Mouse (Mus musculus) heart, embryonic 12.5 days (tissue): ENCODE data around the gene Rab12. TPM values are rescaled to one million over a fixed set of nuclear protein-coding genes. Genes with fewer than 3 reads are reported as not detected.

Experiments used
- ATAC-seq: fragments of 200-750 bp; cut with Nextera tagmentation; 2 replicates; pipeline ENCODE4 v1.8.0; 2017; ENCODE audit warnings: moderate TSS enrichment, moderate library complexity; ENCODE audit not compliant: insufficient number of reproducible peaks, low FRiP score
- H3K27ac ChIP-seq: fragments of 300-500 bp; sonication (generic); 2 replicates; pipeline ENCODE4 v1.5.1; 2016; ENCODE audit warnings: mild to moderate bottlenecking, moderate library complexity; ENCODE audit not compliant: poor library complexity, severe bottlenecking
- H3K27me3 ChIP-seq: fragments of 300-500 bp; sonication (generic); replicated peaks from 2 replicates; pipeline ENCODE4 v1.6.1; 2016; ENCODE audit warnings: mild to moderate bottlenecking, moderate library complexity
- H3K36me3 ChIP-seq: fragments of 300-500 bp; sonication (generic); 2 replicates; pipeline ENCODE4 v1.6.1; 2016; ENCODE audit warnings: mild to moderate bottlenecking, moderate library complexity
- H3K4me1 ChIP-seq: fragments of 300-500 bp; sonication (generic); replicated peaks from 2 replicates; pipeline ENCODE4 v1.6.1; 2016; ENCODE audit warnings: mild to moderate bottlenecking
- H3K4me2 ChIP-seq: fragments of 300-500 bp; sonication (generic); 2 replicates; pipeline ENCODE4 v1.6.1; 2016; ENCODE audit warnings: mild to moderate bottlenecking, moderate library complexity
- H3K4me3 ChIP-seq: fragments of 300-500 bp; sonication (generic); 2 replicates; pipeline ENCODE4 v1.5.1; 2016; ENCODE audit warnings: mild to moderate bottlenecking
- H3K9ac ChIP-seq: fragments of 300-500 bp; sonication (generic); 2 replicates; pipeline ENCODE4 v1.6.1; 2016; ENCODE audit warnings: mild to moderate bottlenecking, moderate library complexity
- H3K9me3 ChIP-seq: fragments of 300-500 bp; sonication (generic); replicated peaks from 2 replicates; pipeline ENCODE4 v1.6.1; 2016; ENCODE audit warnings: mild to moderate bottlenecking, moderate library complexity
- WGBS: fragments of 180-500 bp; shearing (Covaris S2); methylation state at CpG from one replicate; pipeline ENCODE4 v1.1.7; 2016; 5-methylcytosine and 5-hydroxymethylcytosine counted together
- polyA plus RNA-seq: library from polyadenylated mRNA; unstranded; fragments of >200 nt; fragmentation: Nextera tagmentation; extraction: Ambion mirVana; gene quantifications from 2 replicates; pipeline ENCODE4 v1.2.1, GENCODE M21; 2016

Gene Rab12
- polyA plus RNA-seq, 1 experiment from 2014 or later: 60.5 TPM

DNA sequence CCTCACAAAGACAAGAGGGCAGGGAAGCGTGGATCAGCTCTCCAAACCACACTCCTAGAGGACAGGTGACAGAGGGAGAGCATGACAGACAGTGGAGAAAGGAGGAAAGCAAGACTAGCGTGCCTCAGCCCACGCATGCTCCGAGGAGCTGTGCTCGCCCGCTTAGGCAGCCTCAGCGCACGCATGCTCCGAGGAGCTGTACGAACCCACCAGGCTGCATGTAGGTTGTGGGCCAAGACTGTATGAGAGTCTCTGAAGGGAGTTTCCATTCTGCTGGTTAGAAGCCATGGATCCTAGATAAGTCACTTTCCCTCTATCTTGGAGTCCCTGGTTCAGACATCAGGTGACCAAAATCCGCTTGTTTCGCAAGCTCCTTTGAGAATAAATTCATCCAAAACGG is 40.2 kb downstream of the Rab12 start:
- Histone ChIP-seq H3K9me3 (peaks cover 9% of the 10 kb centered on the region; the same call in 1 of the 2 replicates), H3K4me1 (peaks cover 15% of the 10 kb centered on the region), H3K9ac (0 out of 2 replicates have a peak overlapping the region, but pooled peaks have one; percentile 47), H3K4me2 (peak overlapping the region; percentile 60), H3K27ac (no peak overlapping the region), H3K36me3 (no peaks in the 10 kb centered on the region), H3K4me3 (peak overlapping the region; percentile 35), H3K27me3 (peaks cover 8% of the 10 kb centered on the region; the same call in 1 of the 2 replicates)
- 13% methylated on average over 13 of the region's 13 CpGs for WGBS
- ATAC-seq: peak; percentile 64

- Histone ChIP-seq H3K9me3 (peaks cover 10% of the 10 kb centered on the region; the same call in 1 of the 2 replicates), H3K4me3 (no peak overlapping the region), H3K4me1 (no peaks in the 10 kb centered on the region; the same call in 1 of the 2 replicates), H3K36me3 (no peaks in the 10 kb centered on the region), H3K27ac (no peak overlapping the region), H3K27me3 (no peaks in the 10 kb centered on the region), H3K4me2 (no peak overlapping the region), H3K9ac (no peak overlapping the region)
- no peak for ATAC-seq
- WGBS: 82% methylated on average over 1 of the region's 1 CpGs
Measured at GRCm38 (mm10) chr17:66473205-66473604, 46.3 kb downstream of the Rab12 start.

GRCm38 (mm10) chr17:66471775-66472174 is 47.8 kb downstream of the Rab12 start:
- no peak overlapping the region for H3K4me2 ChIP-seq
- peaks cover 10% of the 10 kb centered on the region; the same call in 1 of the 2 replicates for H3K9me3 ChIP-seq
- no peak overlapping the region for H3K27ac ChIP-seq
- no peak for ATAC-seq
- no peaks in the 10 kb centered on the region for H3K36me3 ChIP-seq
- WGBS: 53% methylated on average over 5 of the region's 5 CpGs
- H3K27me3 ChIP-seq: no peaks in the 10 kb centered on the region
- no peaks in the 10 kb centered on the region; the same call in 1 of the 2 replicates for H3K4me1 ChIP-seq
- no peak overlapping the region for H3K4me3 ChIP-seq
- H3K9ac ChIP-seq: no peak overlapping the region

DNA sequence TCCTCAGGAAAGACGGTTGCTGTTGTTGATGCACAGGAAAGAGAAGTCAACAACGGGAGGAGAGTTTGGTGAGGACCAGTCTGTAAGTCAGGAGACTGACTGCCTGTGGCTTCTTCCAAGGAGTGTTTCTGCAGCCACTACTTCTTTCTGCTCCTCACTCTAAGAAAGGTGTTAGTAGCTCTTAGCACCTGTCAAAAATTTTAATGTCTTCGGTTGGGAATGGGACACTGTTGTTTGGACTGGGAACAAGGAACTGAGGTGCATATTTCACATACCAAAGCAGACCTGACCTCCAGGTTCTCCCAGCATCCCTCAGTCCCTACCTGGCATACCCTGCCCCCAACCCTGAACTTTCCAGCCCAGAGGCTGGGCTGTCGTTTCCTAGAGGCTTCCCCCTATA is 48.3 kb downstream of the Rab12 start:
- 64% methylated on average over 4 of the region's 4 CpGs for WGBS
- no peak overlapping the region for H3K4me2 ChIP-seq
- H3K9ac ChIP-seq: no peak overlapping the region
- H3K27me3 ChIP-seq: no peaks in the 10 kb centered on the region
- peaks cover 10% of the 10 kb centered on the region; the same call in 1 of the 2 replicates for H3K9me3 ChIP-seq
- no peak overlapping the region for H3K4me3 ChIP-seq
- H3K27ac ChIP-seq: no peak overlapping the region
- H3K4me1 ChIP-seq: no peaks in the 10 kb centered on the region; the same call in 1 of the 2 replicates
- no peaks in the 10 kb centered on the region for H3K36me3 ChIP-seq
- no peak for ATAC-seq

- WGBS: 40% methylated on average over 8 of the region's 8 CpGs
- H3K4me2 ChIP-seq: no peak overlapping the region
- no peak overlapping the region for H3K4me3 ChIP-seq
- H3K27me3 ChIP-seq: no peaks in the 10 kb centered on the region
- H3K4me1 ChIP-seq: no peaks in the 10 kb centered on the region; the same call in 1 of the 2 replicates
- H3K9ac ChIP-seq: no peak overlapping the region
- no peak for ATAC-seq
- H3K36me3 ChIP-seq: no peaks in the 10 kb centered on the region
- H3K27ac ChIP-seq: no peak overlapping the region
- peaks cover 8% of the 10 kb centered on the region; the same call in 1 of the 2 replicates for H3K9me3 ChIP-seq
Measured at GRCm38 (mm10) chr17:66470020-66470419, 49.5 kb downstream of the Rab12 start.

- no peaks in the 10 kb centered on the region for H3K4me1 ChIP-seq
Measured at GRCm38 (mm10) chr17:66457278-66457677, 62.3 kb downstream of the Rab12 start.

GRCm38 (mm10) chr17:66451143-66451542 is 68.4 kb downstream of the Rab12 start:
- WGBS: 1% methylated on average over 11 of the region's 11 CpGs
- Histone ChIP-seq H3K4me2 (peak overlapping the region; percentile 95), H3K4me3 (no peak overlapping the region), H3K27me3 (peaks cover 43% of the 10 kb centered on the region), H3K9me3 (no peaks in the 10 kb centered on the region), H3K27ac (no peak overlapping the region), H3K9ac (no peak overlapping the region), H3K4me1 (peaks cover 21% of the 10 kb centered on the region), H3K36me3 (no peaks in the 10 kb centered on the region)
- ATAC-seq: no peak

More at GRCm38 (mm10) chr17:66457278-66457677, 62.3 kb downstream of the Rab12 start:
- WGBS: 76% methylated on average over 1 of the region's 1 CpGs
- no peak for ATAC-seq
- Histone ChIP-seq H3K27me3 (peaks cover 7% of the 10 kb centered on the region), H3K4me2 (no peak overlapping the region), H3K36me3 (no peaks in the 10 kb centered on the region), H3K4me3 (no peak overlapping the region), H3K9me3 (no peaks in the 10 kb centered on the region), H3K27ac (no peak overlapping the region), H3K9ac (no peak overlapping the region)

- peak overlapping the region; percentile 70 for H3K4me3 ChIP-seq
- H3K36me3 ChIP-seq: no peaks in the 10 kb centered on the region
- 4% methylated on average over 18 of the region's 18 CpGs for WGBS
- no peak overlapping the region for H3K27ac ChIP-seq
- H3K9me3 ChIP-seq: no peaks in the 10 kb centered on the region
- peaks cover 21% of the 10 kb centered on the region for H3K4me1 ChIP-seq
- H3K27me3 ChIP-seq: peaks cover 45% of the 10 kb centered on the region
- no peak for ATAC-seq
- H3K4me2 ChIP-seq: peak overlapping the region; percentile 95
- peak overlapping the region; percentile 79; the same call in 1 of the 2 replicates for H3K9ac ChIP-seq
Measured at GRCm38 (mm10) chr17:66450526-66451070, 68.9 kb downstream of the Rab12 start.

GRCm38 (mm10) chr17:66449460-66450341 is 69.8 kb downstream of the Rab12 start, which contains the start of gene Mtcl1:
Mtcl1 (minus strand) TSS chr17:66449750.
- Histone ChIP-seq H3K4me3 (peak within 1 kb of the TSS; percentile 70), H3K9ac (peak within 1 kb of the TSS; percentile 79), H3K9me3 (no peaks in the 10 kb centered on the region), H3K4me1 (peaks cover 21% of the 10 kb centered on the region), H3K27me3 (peaks cover 45% of the 10 kb centered on the region), H3K36me3 (no peaks in the 10 kb centered on the region), H3K27ac (peak within 1 kb of the TSS; percentile 33; the same call in 1 of the 2 replicates), H3K4me2 (peak within 1 kb of the TSS; percentile 95)
- under 1% methylated on average over 75 of the region's 76 CpGs for WGBS
- peak; percentile 83 for ATAC-seq

DNA sequence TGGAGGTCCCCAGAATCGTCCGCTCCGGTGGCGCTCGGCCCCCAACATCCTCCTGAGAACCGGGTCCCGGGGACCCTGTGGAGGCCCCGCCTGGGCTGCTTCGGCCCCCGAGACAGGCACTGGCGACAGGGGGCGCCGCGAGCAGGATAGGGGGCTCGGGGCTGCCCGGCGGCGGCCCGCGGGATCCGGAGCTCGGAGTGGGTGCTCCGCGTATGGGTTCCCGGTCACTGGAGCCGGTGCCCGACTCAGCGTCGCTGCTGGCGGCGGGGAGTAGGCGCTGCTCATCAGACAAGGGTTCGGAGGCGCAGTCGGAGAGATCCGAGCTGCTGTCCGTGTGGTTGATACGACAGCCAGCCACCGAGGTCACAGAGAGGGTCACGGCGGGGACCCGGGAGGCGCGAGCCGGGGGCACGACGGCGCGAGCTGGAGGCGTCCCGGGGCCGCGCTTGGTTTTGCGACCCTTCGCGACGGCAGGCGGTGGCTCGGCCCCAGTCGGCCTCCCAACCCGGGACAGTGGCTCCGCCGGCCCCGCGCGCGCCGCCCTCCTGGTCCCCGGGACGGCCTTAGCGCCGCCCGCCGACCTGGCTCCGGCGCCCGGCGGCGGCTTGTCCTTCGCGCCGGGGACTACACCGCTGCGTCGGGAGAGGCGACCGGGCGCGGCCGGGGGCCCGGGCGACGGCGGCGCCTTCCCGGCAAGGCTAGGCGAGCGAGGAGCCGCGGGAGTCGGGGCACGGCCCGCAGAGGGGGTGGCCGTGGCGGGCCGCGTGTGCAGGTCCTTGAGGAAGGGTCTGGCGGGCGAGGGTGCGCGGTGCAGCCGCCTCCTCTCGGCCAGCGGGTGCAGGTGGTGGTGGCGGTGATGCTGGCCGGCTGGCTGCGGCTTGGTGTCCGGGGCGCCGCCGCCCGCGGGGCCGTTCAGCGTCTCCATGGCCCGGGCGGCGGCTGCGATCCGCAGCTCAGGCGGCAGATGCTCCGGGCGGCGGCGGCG is 70.8 kb downstream of the Rab12 start:
- under 1% methylated on average over 117 of the region's 136 CpGs for WGBS
- peaks cover 45% of the 10 kb centered on the region for H3K27me3 ChIP-seq

More for the DNA sequence above, 70.8 kb downstream of the Rab12 start:
- Histone ChIP-seq H3K4me3 (peak overlapping the region; percentile 70), H3K9me3 (no peaks in the 10 kb centered on the region), H3K9ac (peak overlapping the region; percentile 79), H3K4me2 (peak overlapping the region; percentile 95), H3K36me3 (no peaks in the 10 kb centered on the region), H3K4me1 (peaks cover 21% of the 10 kb centered on the region), H3K27ac (no peak overlapping the region)
- peak; percentile 27 for ATAC-seq
